Mouse (Mus musculus) kidney, postnatal 0 days (tissue): ENCODE results near the gene Eps15l1. TPM values are rescaled to one million over a fixed set of nuclear protein-coding genes. Genes with fewer than 3 reads are reported as not detected.
A peak's percentile ranks its signal among the peaks of the same experiment; 100 is the strongest.

Source experiments
- ATAC-seq: fragments of 200-750 bp; cut with Nextera tagmentation; replicated peaks from 2 replicates; pipeline ENCODE4 v1.8.0; 2017; ENCODE audit warnings: low read depth, moderate number of reproducible peaks, moderate TSS enrichment, moderate library complexity; ENCODE audit not compliant: low FRiP score
- DNase-seq: peaks from one replicate; pipeline ENCODE4 v3.0.0-alpha.2; 2016; ENCODE audit warnings: low spot score
- H3K27ac ChIP-seq: fragments of 300-500 bp; sonication (generic); 2 replicates; pipeline ENCODE4 v1.5.1; 2014; ENCODE audit warnings: mild to moderate bottlenecking
- H3K27me3 ChIP-seq: fragments of 300-500 bp; sonication (generic); 2 replicates; pipeline ENCODE4 v1.6.1; 2014; ENCODE audit warnings: low read length, mixed read lengths; ENCODE audit not compliant: insufficient read depth
- H3K36me3 ChIP-seq: fragments of 300-500 bp; sonication (generic); 2 replicates; pipeline ENCODE4 v1.6.1; 2014; ENCODE audit warnings: low read length, mixed read lengths; ENCODE audit not compliant: insufficient read depth
- H3K4me1 ChIP-seq: fragments of 300-500 bp; sonication (generic); replicated peaks from 2 replicates; pipeline ENCODE4 v1.6.1; 2014; ENCODE audit warnings: antibody characterized with exemption, low read length, mixed read lengths; ENCODE audit not compliant: insufficient read depth
- H3K4me2 ChIP-seq: fragments of 300-500 bp; sonication (generic); 2 replicates; pipeline ENCODE4 v1.6.1; 2014; ENCODE audit warnings: mild to moderate bottlenecking, low read length, moderate library complexity, mixed read lengths
- H3K4me3 ChIP-seq: fragments of 300-500 bp; sonication (generic); replicated peaks from 2 replicates; pipeline ENCODE4 v1.5.1; 2014; ENCODE audit warnings: low read depth, low read length
- H3K9ac ChIP-seq: fragments of 300-500 bp; sonication (generic); 2 replicates; pipeline ENCODE4 v1.6.1; 2014; ENCODE audit warnings: low read depth, low read length
- H3K9me3 ChIP-seq: fragments of 300-500 bp; sonication (generic); replicated peaks from 2 replicates; pipeline ENCODE4 v1.6.1; 2016; ENCODE audit warnings: low read length, inconsistent platforms, mixed read lengths
- CTCF ChIP-seq: IDR thresholded peaks from 2 replicates; pipeline ENCODE4 v1.5.1; 2016; ENCODE audit warnings: antibody characterized with exemption, low read depth, mild to moderate bottlenecking, moderate library complexity
- WGBS: fragments of 180-500 bp; shearing (Covaris S2); extraction: QIAGEN DNeasy Blood & Tissue Kit; methylation state at CpG from one replicate; pipeline ENCODE4 v1.1.7; 2014; 5-methylcytosine and 5-hydroxymethylcytosine counted together
- microRNA-seq: library from miRNA; unstranded; fragments of <30 nt; microRNA quantifications from one replicate; pipeline ENCODE4, GENCODE M21; 2016
- polyA plus RNA-seq: library from polyadenylated mRNA; unstranded; fragments of >200 nt; fragmentation: Nextera tagmentation; extraction: Ambion mirVana; gene quantifications from 2 replicates; pipeline ENCODE4 v1.2.1, GENCODE M21; 2015

Gene Eps15l1
- polyA plus RNA-seq, 1 experiment from 2014 or later = 32.5 TPM

DNA sequence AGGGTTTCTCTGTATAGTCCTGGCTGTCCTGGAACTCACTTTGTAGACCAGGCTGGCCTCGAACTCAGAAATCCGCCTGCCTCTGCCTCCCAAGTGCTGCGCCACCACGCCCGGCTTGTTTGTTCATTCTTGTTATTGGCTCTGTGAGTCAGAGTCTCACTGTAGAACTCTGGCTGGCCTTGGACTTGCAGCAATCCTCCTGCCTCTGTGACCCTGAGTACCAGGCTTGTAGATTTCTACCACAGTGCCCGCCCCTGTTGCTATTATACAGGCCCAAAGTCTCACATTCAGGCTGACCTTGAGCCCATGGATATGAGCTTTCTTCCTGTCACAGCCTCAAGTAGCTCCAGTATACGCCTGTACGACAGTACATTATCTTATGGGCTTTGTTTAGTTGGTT lies 124.7 kb downstream of the Eps15l1 start:
- Histone ChIP-seq H3K4me3 (no peak overlapping the region), H3K36me3 (no peaks in the 10 kb centered on the region), H3K4me2 (no peak overlapping the region), H3K9me3 (no peaks in the 10 kb centered on the region), H3K4me1 (no peaks in the 10 kb centered on the region), H3K27ac (no peak overlapping the region), H3K27me3 (no peaks in the 10 kb centered on the region), H3K9ac (no peak overlapping the region)
- WGBS = 95% methylated on average over 8 of the region's 8 CpGs
- DNase-seq (no peak), ATAC-seq (no peak)
- TF ChIP-seq CTCF = no peak

DNA sequence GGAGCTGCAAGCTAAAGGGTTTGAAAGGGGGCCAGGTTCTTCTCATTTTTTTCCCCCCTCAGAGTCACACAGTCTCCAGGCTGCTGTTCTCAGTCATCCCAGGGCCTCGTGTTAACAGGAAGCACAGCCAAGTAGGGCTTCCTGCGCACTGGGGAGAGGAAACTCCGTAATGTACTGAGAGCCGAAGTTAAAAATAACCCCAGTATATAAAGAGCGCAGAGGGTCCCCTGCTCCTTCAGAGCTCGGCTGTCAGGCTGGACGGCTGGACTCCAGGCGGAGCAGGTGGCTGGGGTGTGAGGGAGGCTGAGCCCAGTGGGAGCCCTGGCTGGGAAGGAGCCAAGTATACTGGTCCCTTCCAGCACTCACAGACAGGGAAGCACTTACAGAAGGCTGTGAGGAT lies 125.6 kb downstream of the Eps15l1 start:
- TF ChIP-seq CTCF = no peak
- H3K4me2 ChIP-seq = 0 out of 2 replicates have a peak overlapping the region, but pooled peaks have one; percentile 21
- ATAC-seq (peak; percentile 77), DNase-seq (peak; percentile 92)
- no peak overlapping the region for H3K4me3 ChIP-seq
- no peaks in the 10 kb centered on the region for H3K9me3 ChIP-seq
- H3K36me3 ChIP-seq = no peaks in the 10 kb centered on the region
- peak overlapping the region; percentile 68 for H3K27ac ChIP-seq
- WGBS = 32% methylated on average over 8 of the region's 8 CpGs
- no peak overlapping the region for H3K9ac ChIP-seq
- H3K27me3 ChIP-seq = no peaks in the 10 kb centered on the region
- no peaks in the 10 kb centered on the region for H3K4me1 ChIP-seq

DNA sequence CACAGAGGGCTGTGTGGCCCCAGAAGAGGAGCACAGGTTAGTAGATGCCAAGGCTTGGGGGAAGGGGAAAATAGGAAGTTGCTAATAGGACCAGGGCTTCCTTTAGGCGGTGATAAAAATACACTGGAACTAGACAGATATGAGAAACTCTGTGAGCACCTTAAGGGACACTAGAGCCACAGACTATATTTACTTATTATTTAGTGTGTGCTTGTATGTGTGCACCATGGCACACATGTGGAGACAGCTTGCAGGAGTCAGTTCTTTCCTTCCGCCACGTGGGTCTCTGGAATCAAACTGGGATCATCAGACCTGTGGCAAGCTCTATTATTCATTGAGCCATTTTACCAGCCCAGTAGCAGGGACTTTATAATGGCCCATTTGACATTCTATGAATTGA lies 126.1 kb downstream of the Eps15l1 start:
- no peak for TF ChIP-seq CTCF
- Histone ChIP-seq H3K27me3 (no peaks in the 10 kb centered on the region), H3K4me1 (no peaks in the 10 kb centered on the region), H3K4me2 (no peak overlapping the region), H3K36me3 (no peaks in the 10 kb centered on the region), H3K4me3 (no peak overlapping the region), H3K27ac (peak overlapping the region; percentile 68), H3K9ac (no peak overlapping the region), H3K9me3 (no peaks in the 10 kb centered on the region)
- ATAC-seq (no peak), DNase-seq (no peak)
- 64% methylated on average over 3 of the region's 3 CpGs for WGBS

DNA sequence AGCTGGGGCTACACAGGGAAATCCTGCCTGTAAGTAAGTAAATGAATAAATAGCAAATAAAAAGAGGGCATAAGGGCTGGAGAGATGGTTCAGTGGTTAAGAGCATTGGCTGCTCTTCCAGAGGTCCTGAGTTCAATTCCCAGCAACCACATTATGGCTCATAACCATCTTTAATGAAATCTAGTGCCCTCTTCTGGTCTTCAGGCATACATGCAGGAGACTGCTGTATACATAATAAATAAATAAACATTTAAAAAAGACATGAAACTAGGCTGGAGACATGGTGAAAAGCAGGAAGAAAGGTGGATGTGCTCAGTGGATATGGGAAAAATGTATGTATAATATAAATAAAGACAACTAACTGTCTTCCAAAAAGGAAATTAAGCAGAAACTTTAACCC lies 128.0 kb downstream of the Eps15l1 start:
- H3K36me3 ChIP-seq = no peaks in the 10 kb centered on the region
- no peak for ATAC-seq
- no peak for TF ChIP-seq CTCF
- H3K4me2 ChIP-seq = no peak overlapping the region
- no peaks in the 10 kb centered on the region for H3K9me3 ChIP-seq
- H3K9ac ChIP-seq = no peak overlapping the region
- no peak for DNase-seq
- no peak overlapping the region for H3K27ac ChIP-seq
- no peaks in the 10 kb centered on the region for H3K27me3 ChIP-seq
- H3K4me3 ChIP-seq = no peak overlapping the region
- no peaks in the 10 kb centered on the region for H3K4me1 ChIP-seq

DNA sequence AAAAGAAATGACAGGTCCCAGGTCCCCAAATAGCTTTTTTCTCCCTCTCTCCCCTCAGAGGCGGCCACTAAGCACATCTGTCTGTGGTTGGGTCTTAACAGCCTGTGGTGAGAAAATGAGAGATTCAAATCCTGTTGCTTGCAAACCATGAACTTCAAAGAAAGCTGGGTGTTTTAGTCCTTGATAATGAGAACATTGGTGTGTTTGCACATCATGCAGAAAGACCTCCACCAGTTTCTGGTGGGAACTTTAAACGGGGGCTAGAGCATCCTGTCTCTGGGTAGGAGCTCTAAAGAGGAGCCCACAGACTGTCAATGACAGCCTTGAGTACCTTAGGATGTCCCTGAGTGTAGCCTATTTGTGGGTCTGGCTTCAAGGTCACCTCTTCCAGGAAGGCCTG lies 130.2 kb downstream of the Eps15l1 start:
- Histone ChIP-seq H3K36me3 (no peaks in the 10 kb centered on the region), H3K4me1 (no peaks in the 10 kb centered on the region), H3K4me3 (no peak overlapping the region), H3K27me3 (no peaks in the 10 kb centered on the region), H3K9me3 (no peaks in the 10 kb centered on the region), H3K27ac (no peak overlapping the region), H3K4me2 (no peak overlapping the region), H3K9ac (no peak overlapping the region)
- no peak for DNase-seq
- TF ChIP-seq CTCF = no peak
- WGBS = 76% methylated on average over 2 of the region's 2 CpGs
- ATAC-seq = no peak

Small RNAs within 50 kb of the gene (microRNA-seq; reads per million reads assigned to microRNA genes)
- not detected for gene Mir7068

Other genes starting within 250 kb of the Eps15l1 start
- 0.24 TPM in 1 of 2 replicates, not detected in the other for gene Hsh2d, start 231.8 kb downstream of the Eps15l1 start, polyA plus RNA-seq
- gene Cib3, start 208.6 kb downstream of the Eps15l1 start, polyA plus RNA-seq = not detected in 2 replicates
- not detected in 2 replicates for gene Gm11034, start 207.8 kb downstream of the Eps15l1 start, polyA plus RNA-seq
- 72.7 and 74.4 TPM in 2 replicates for gene Fam32a, start 201.7 kb downstream of the Eps15l1 start, polyA plus RNA-seq
- 93.0 and 103 TPM in 2 replicates for gene Ap1m1, start 181.4 kb downstream of the Eps15l1 start, polyA plus RNA-seq
- 22.2 and 22.8 TPM in 2 replicates for gene Gm10282, start 116.2 kb downstream of the Eps15l1 start, polyA plus RNA-seq
- 24.7 and 31.9 TPM in 2 replicates for gene Klf2, start 102.4 kb downstream of the Eps15l1 start, polyA plus RNA-seq
- 2.1 and 2.2 TPM in 2 replicates for gene Calr3, start 22.4 kb upstream of the Eps15l1 start, polyA plus RNA-seq
- gene 1700030K09Rik, start 22.4 kb upstream of the Eps15l1 start, polyA plus RNA-seq = 10.4 TPM in 2 replicates
- 38.7 and 39.1 TPM in 2 replicates for gene Cherp, start 53.8 kb upstream of the Eps15l1 start, polyA plus RNA-seq
- 9.1 and 9.8 TPM in 2 replicates for gene Slc35e1, start 71.2 kb upstream of the Eps15l1 start, polyA plus RNA-seq
- gene Med26, start 126.8 kb upstream of the Eps15l1 start, polyA plus RNA-seq = 11.9 and 12.2 TPM in 2 replicates
- gene Smim7, start 149.6 kb upstream of the Eps15l1 start, polyA plus RNA-seq = 144 and 151 TPM in 2 replicates
- 19.3 and 23.0 TPM in 2 replicates for gene Tmem38a, start 150.6 kb upstream of the Eps15l1 start, polyA plus RNA-seq
- not detected in 2 replicates for gene Nwd1, start 225.3 kb upstream of the Eps15l1 start, polyA plus RNA-seq